Mouse (Mus musculus) midbrain, embryonic 10.5 days (tissue): ENCODE measurements around the gene Erv3. TPM values are rescaled to one million over a fixed set of nuclear protein-coding genes. Genes with fewer than 3 reads are reported as not detected.
"Not testable (repeated sequence)": the region's sequence is repeated elsewhere in the genome, so short reads cannot be mapped to it uniquely, and the experiment has no call there.

ENCODE experiments used
- DNase-seq: peaks from one replicate; pipeline ENCODE4 v3.0.0-alpha.2; 2017; ENCODE audit warnings: low spot score
- H3K27ac ChIP-seq: fragments of 300-500 bp; sonication (generic); replicated peaks from 2 replicates; pipeline ENCODE4 v1.5.1; 2016; ENCODE audit warnings: mild to moderate bottlenecking
- H3K27me3 ChIP-seq: fragments of 300-500 bp; sonication (generic); 2 replicates; pipeline ENCODE4 v1.6.1; 2016; ENCODE audit warnings: low read depth, mild to moderate bottlenecking; ENCODE audit not compliant: poor library complexity, severe bottlenecking
- H3K36me3 ChIP-seq: fragments of 300-500 bp; sonication (generic); 2 replicates; pipeline ENCODE4 v1.6.1; 2016; ENCODE audit warnings: mild to moderate bottlenecking, moderate library complexity
- H3K4me1 ChIP-seq: fragments of 300-500 bp; sonication (generic); 2 replicates; pipeline ENCODE4 v1.6.1; 2016
- H3K4me3 ChIP-seq: fragments of 300-500 bp; sonication (generic); 2 replicates; pipeline ENCODE4 v1.5.1; 2016; ENCODE audit warnings: mild to moderate bottlenecking, moderate library complexity
- H3K9me3 ChIP-seq: fragments of 300-500 bp; sonication (generic); replicated peaks from 2 replicates; pipeline ENCODE4 v1.6.1; 2016; ENCODE audit warnings: mild to moderate bottlenecking
- WGBS: fragments of 180-500 bp; shearing (Covaris S2); methylation state at CpG from one replicate; pipeline ENCODE4 v1.1.7; 2016; 5-methylcytosine and 5-hydroxymethylcytosine counted together
- polyA plus RNA-seq: library from polyadenylated mRNA; unstranded; fragments of >200 nt; fragmentation: Nextera tagmentation; extraction: Ambion mirVana; gene quantifications from 2 replicates; pipeline ENCODE4 v1.2.1, GENCODE M21; 2016

Erv3 gene
- polyA plus RNA-seq, 1 experiment from 2014 or later: not detected

DNA sequence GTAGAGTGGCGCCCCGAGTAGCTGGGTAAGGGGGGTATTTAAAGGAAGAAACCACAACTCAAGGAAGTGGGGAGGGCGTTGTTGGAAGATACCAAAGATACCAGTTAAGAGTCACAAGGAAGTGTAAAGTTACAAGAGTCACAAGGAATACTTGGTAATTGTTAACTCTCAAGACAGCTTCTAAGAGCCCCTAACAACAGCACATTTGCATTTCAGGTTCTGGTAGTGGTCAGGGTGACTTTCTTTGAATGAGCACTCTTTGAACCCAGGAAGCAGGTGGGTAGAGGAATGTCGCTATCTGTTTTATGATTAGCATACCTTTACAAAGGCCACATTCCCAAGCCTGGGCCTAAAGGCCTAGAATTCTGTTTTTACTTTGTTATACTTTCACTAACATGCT is 28.6 kb downstream of the Erv3 start:
- 85% methylated on average over 4 of the region's 4 CpGs for WGBS
- not testable (repeated sequence) for DNase-seq

DNA sequence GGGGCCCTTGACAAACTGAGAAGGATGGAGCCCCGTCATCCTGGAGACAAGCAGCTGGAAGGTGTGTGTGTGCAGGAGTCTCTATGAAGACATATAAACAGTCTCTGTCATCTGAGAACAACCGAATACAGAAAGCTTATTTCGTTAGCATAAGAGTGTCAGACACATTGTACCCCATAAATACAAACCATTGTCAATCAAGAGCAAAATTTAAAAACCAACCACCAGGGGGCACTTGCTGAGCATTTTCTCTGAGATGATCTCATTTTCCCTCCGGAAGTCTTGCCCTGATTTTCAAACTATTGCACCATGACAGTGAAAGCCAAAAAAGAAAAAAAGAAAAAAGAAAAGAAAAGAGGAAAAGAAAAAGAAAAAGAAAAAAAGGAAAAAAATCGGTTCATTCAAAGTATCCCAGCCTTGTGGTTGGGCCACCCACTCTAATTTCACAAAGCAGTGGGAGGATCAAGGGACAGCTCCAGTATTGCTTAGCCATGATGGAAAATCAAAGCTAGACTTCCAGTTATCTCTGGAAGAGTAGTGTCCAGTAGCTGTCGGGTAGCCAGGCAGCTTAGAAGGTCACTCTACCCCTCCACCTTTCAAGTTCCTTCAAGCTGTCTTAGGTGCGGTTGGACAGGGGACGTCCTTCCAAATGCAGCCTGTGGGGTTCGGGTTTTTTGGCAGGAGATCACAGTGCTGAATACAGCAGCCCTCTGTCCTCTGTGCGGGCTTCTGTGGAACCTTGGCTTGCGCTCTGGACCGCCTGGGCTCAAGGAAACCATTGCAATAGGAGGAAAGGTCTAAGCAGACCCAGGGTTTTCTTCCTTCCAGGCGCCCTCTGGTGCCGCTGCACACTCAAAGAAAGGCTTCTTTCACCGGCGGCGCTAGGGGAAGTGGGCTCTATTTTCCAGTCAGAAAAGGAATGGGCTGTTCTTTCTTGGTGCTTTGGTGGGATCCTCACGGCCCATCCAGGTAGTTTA is 31.3 kb downstream of the Erv3 start:
- Histone ChIP-seq H3K27ac (no peak overlapping the region; the same call in 1 of the 2 replicates), H3K4me3 (peak overlapping the region; percentile 14; the same call in 1 of the 2 replicates), H3K27me3 (no peaks in the 10 kb centered on the region), H3K4me1 (0 out of 2 replicates have a peak, but pooled peaks cover 6% of the 10 kb centered on the region), H3K36me3 (no peaks in the 10 kb centered on the region), H3K9me3 (peaks cover 4% of the 10 kb centered on the region; the same call in 1 of the 2 replicates)
- DNase-seq: no peak
- 45% methylated on average over 18 of the region's 18 CpGs for WGBS

More for the DNA sequence above, 28.6 kb downstream of the Erv3 start:
- not testable (repeated sequence) for H3K4me3 ChIP-seq, H3K27me3 ChIP-seq, H3K4me1 ChIP-seq, H3K36me3 ChIP-seq, H3K27ac ChIP-seq
- H3K9me3 ChIP-seq: peaks cover 15% of the 10 kb centered on the region; the same call in 1 of the 2 replicates

DNA sequence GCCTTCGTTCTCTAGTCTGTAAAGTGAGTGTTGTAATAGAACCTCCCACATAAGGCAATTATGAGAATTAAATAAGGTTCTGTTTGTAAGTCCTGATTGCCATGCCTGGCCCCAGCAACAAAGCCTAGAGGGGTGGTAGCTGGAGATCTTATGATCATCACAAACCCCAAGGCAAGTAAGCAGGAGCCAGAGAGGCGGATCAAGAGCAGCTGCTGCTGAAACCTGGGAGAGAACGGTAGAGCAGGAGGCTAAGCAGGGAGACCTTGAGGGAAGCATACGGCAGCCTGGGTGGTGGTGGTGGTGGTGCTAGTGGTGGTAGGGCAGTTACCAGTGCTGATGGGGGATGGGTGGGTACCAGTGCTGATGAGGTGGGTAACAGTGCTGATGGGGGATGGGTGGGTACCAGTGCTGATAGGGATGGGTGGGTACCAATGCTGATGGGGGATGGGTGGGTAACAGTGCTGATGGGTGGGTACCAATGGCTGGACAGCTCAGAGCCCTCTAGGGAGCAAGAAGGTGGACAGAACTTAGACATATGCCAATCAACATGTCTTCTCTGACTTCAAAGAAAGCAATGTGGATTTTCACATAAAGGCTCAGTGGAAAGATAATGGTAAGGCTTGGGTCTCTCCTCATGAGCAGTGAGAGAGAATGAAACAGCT is 32.4 kb downstream of the Erv3 start:
- H3K27me3 ChIP-seq: no peaks in the 10 kb centered on the region
- no peak overlapping the region for H3K4me3 ChIP-seq
- DNase-seq: no peak
- H3K4me1 ChIP-seq: 0 out of 2 replicates have a peak, but pooled peaks cover 6% of the 10 kb centered on the region
- H3K27ac ChIP-seq: no peak overlapping the region
- H3K36me3 ChIP-seq: no peaks in the 10 kb centered on the region
- 80% methylated on average over 4 of the region's 4 CpGs for WGBS
- H3K9me3 ChIP-seq: 0 out of 2 replicates have a peak, but pooled peaks cover 4% of the 10 kb centered on the region

DNA sequence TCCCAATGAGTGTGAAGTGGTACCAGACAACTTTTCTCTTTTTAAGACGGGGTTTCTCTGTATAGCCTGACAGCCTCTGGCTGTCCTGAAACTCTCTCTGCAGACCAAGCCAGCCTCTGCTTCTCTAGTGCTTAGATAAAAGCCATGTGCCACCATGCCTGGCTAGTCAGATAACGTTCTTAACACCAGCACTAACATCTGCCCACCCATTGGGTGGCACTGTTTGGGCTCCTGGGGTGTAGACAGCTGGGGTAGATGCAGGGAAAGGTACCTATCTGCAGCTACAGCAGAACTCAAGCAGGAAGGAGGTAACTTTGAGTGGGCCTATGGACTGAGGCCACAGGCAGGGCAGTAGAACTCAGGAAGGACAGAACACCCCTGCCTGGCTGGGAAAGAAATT is 34.0 kb downstream of the Erv3 start:
- Histone ChIP-seq H3K4me1 (peaks cover 6% of the 10 kb centered on the region; the same call in 1 of the 2 replicates), H3K27ac (no peak overlapping the region), H3K4me3 (no peak overlapping the region), H3K9me3 (0 out of 2 replicates have a peak, but pooled peaks cover 1% of the 10 kb centered on the region), H3K27me3 (no peaks in the 10 kb centered on the region), H3K36me3 (no peaks in the 10 kb centered on the region)
- no peak for DNase-seq
- 67% methylated on average over 2 of the region's 2 CpGs for WGBS

DNA sequence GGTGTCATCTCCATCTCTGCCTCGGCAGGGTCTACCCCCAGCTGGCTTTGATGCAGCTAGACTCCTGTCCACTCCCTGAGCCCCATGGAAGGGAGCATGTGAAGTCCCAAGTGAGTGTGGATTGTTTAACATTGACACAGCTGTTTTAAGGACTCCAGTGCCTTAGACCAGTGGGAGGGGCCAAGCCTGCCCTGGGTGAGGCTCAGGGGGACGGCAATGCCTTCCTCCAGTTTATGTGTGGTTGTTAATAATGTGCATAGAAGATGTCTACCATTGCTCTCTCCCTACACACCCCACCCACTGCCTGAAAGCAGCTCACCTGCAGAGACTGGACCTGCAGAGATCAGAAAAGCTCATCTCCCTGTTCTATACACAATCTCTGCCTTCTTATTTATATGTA is 35.6 kb downstream of the Erv3 start:
- no peaks in the 10 kb centered on the region for H3K36me3 ChIP-seq
- H3K9me3 ChIP-seq: no peaks in the 10 kb centered on the region
- H3K4me3 ChIP-seq: no peak overlapping the region
- H3K4me1 ChIP-seq: peaks cover 9% of the 10 kb centered on the region; the same call in 1 of the 2 replicates
- H3K27ac ChIP-seq: no peak overlapping the region
- H3K27me3 ChIP-seq: no peaks in the 10 kb centered on the region
- no peak for DNase-seq
- 67% methylated on average over 2 of the region's 2 CpGs for WGBS

DNA sequence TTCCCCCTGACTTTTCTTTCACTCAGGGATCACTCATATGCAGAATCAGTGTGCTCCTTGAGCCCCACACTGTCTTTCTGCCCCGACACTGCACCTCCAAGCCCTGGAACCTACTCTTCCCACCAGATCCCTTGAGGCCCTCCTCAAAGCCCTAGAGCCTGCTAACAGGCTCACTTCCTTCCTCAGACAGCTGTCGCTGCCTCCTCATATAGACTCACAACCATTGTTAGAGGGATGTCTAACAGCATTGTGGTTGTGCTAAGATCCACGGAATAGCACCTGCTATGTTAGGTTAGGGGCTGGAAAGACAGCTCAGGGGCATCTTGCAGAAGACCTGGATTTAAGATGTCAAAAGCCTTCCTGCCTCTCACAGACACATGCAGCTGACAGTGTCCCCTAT is 37.1 kb downstream of the Erv3 start:
- H3K4me1 ChIP-seq: peaks cover 3% of the 10 kb centered on the region; the same call in 1 of the 2 replicates
- H3K9me3 ChIP-seq: no peaks in the 10 kb centered on the region
- no peaks in the 10 kb centered on the region for H3K27me3 ChIP-seq
- 83% methylated on average over 3 of the region's 3 CpGs for WGBS
- H3K27ac ChIP-seq: no peak overlapping the region
- no peak for DNase-seq
- H3K4me3 ChIP-seq: no peak overlapping the region
- H3K36me3 ChIP-seq: no peaks in the 10 kb centered on the region

DNA sequence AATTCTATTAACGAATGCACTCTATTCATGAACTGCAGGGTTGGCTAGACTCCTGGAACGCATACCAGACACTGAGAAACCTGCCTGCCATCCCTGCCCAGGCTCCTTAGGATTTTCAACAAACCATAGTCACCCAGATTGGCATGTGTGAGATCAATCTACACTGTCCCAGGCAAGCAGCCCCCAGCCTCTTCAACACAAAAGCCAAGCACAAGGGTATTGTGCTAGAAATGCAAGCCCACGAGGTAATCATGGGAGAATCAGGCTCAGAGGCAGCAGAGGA is 37.9 kb downstream of the Erv3 start:
- Histone ChIP-seq H3K27me3 (no peaks in the 10 kb centered on the region), H3K36me3 (no peaks in the 10 kb centered on the region), H3K9me3 (no peaks in the 10 kb centered on the region), H3K4me3 (no peak overlapping the region), H3K27ac (no peak overlapping the region), H3K4me1 (peaks cover 3% of the 10 kb centered on the region; the same call in 1 of the 2 replicates)
- 70% methylated on average over 3 of the region's 3 CpGs for WGBS
- DNase-seq: no peak

DNA sequence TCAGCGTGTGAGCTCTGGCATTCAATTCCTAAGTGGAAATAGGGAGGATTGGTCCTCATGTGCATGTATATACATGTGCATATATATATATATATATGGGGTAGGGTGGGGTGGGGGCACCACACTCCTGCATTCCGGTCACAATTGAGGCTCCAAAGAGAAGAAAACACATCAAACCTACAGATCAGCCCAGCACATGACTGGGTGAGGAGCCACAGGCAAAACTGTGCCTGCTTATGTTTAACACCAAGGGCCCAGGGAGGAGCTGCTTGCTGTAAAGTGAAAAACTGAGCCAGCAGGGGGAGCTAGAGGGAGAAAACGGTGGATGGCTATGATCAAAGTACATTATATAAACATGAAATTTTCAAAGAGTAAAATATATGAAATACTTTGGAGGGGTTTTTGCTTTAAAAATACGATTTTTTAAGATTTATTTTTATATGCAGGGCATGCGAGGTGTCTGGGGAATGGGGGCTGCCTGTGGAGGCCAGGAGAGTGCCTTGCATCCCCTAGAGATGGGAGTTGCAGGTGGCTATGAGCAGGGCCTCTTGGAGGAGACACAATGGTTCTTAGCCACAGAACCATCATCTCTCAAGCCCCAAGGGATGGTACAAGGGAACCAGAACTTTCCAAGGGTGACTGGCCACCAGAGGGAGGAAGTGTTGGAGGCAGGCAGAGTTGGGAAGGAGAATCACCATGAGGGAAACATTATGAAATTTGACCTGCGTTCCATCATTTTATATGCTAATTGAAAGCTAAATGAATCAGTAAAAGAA is 38.4 kb downstream of the Erv3 start:
- Histone ChIP-seq H3K9me3 (no peaks in the 10 kb centered on the region), H3K36me3 (no peaks in the 10 kb centered on the region), H3K27ac (no peak overlapping the region), H3K27me3 (no peaks in the 10 kb centered on the region), H3K4me1 (peaks cover 3% of the 10 kb centered on the region; the same call in 1 of the 2 replicates), H3K4me3 (no peak overlapping the region)
- WGBS: 38% methylated on average over 6 of the region's 6 CpGs
- DNase-seq: peak; percentile 71

DNA sequence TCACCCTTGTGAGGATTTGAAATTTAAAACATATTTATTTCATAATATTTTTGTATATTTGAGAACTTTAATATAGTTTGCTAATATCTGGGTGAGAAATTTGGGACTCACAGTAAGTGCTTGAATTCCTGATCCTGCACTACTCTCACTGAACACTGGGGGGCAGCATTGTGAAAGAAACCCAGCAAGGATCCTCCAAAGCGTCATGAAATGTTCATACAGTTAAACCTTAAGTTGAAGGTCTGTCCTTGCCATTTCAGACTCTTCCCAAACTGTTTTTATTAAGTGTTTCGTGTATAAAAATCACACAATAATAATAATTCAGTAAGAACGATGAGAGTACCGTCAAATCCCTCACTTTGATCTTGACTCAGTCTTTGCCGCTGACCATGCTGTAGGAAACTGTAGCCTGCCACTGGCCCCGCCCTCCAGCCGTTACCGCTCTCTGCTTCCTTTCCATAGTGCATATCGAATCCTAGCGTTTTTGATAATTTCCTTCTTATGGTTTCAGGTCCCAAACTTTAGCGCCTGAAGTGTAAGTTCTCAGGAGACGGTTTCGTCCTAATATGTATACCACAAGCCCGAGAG is 39.4 kb downstream of the Erv3 start:
- peaks cover 3% of the 10 kb centered on the region; the same call in 1 of the 2 replicates for H3K4me1 ChIP-seq
- 0 out of 2 replicates have a peak, but pooled peaks cover under 1% of the 10 kb centered on the region for H3K27me3 ChIP-seq
- 25% methylated on average over 14 of the region's 14 CpGs for WGBS
- no peaks in the 10 kb centered on the region for H3K9me3 ChIP-seq
- no peak overlapping the region for H3K27ac ChIP-seq
- H3K4me3 ChIP-seq: peak overlapping the region; percentile 37
- H3K36me3 ChIP-seq: no peaks in the 10 kb centered on the region
- DNase-seq: peak; percentile 78

DNA sequence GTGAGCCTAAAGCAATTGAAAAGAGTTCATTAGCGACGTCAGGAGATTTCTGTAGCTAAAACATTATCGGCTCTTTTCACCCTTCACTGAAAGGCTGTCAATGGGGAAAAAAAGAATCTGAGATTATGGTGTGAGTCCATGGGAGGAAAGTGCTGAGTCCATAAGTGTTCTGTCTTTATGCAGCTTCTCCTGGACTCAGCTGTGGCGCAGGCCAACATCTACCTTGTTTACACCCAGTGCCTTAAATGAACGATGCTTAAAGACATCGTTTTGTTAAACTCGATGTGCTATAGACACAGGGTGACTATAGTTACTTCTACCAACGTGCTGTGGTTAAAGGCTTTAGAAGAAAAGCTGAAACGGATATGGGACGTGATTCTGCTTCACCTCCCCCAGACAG is 45.2 kb downstream of the Erv3 start:
- no peaks in the 10 kb centered on the region for H3K9me3 ChIP-seq
- H3K4me1 ChIP-seq: no peaks in the 10 kb centered on the region
- WGBS: 88% methylated on average over 10 of the region's 10 CpGs
- no peak for DNase-seq
- no peak overlapping the region for H3K27ac ChIP-seq
- H3K36me3 ChIP-seq: no peaks in the 10 kb centered on the region
- peaks cover 25% of the 10 kb centered on the region for H3K27me3 ChIP-seq
- H3K4me3 ChIP-seq: no peak overlapping the region

DNA sequence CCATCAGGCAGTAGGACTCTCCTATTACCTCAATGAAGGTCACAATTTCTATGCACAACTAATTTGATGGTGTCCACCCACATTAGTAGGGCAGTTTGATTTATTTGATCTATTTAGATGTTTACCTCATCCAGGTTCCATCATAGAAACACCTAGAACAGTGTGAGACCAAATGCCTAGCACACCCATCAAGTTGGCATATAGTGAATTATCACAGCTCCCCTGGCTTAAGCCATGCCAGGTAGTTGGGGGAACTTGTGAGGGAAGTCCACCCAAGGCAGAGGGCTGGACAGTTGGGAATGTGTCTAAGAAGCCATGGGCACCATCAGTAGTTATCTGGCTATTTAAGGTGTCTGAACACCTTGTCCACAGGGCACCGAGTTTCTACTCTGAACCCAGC is 46.1 kb downstream of the Erv3 start:
- WGBS: 90% methylated on average over 1 of the region's 1 CpGs
- H3K9me3 ChIP-seq: no peaks in the 10 kb centered on the region
- no peak overlapping the region for H3K4me3 ChIP-seq
- no peak overlapping the region for H3K27ac ChIP-seq
- H3K27me3 ChIP-seq: peaks cover 25% of the 10 kb centered on the region
- H3K36me3 ChIP-seq: no peaks in the 10 kb centered on the region
- no peak for DNase-seq
- H3K4me1 ChIP-seq: peaks cover 9% of the 10 kb centered on the region
